Mouse (Mus musculus) hindbrain, embryonic 12.5 days (tissue): ENCODE measurements around the gene Edrf1. TPM values are rescaled to one million over a fixed set of nuclear protein-coding genes. Genes with fewer than 3 reads are reported as not detected.

Experiments used
- ATAC-seq: fragments of 200-750 bp; cut with Nextera tagmentation; 2 replicates; pipeline ENCODE4 v1.8.0; 2017; ENCODE audit warnings: moderate TSS enrichment; ENCODE audit not compliant: low FRiP score
- H3K27ac ChIP-seq: fragments of 300-500 bp; sonication (generic); 2 replicates; pipeline ENCODE4 v1.5.1; 2016; ENCODE audit warnings: mild to moderate bottlenecking
- H3K27me3 ChIP-seq: fragments of 300-500 bp; sonication (generic); 2 replicates; pipeline ENCODE4 v1.6.1; 2016; ENCODE audit warnings: mild to moderate bottlenecking
- H3K36me3 ChIP-seq: fragments of 300-500 bp; sonication (generic); 2 replicates; pipeline ENCODE4 v1.6.1; 2016; ENCODE audit warnings: mild to moderate bottlenecking
- H3K4me1 ChIP-seq: fragments of 300-500 bp; sonication (generic); 2 replicates; pipeline ENCODE4 v1.6.1; 2016
- H3K4me2 ChIP-seq: fragments of 300-500 bp; sonication (generic); replicated peaks from 2 replicates; pipeline ENCODE4 v1.6.1; 2016; ENCODE audit warnings: mild to moderate bottlenecking
- H3K4me3 ChIP-seq: fragments of 300-500 bp; sonication (generic); 2 replicates; pipeline ENCODE4 v1.5.1; 2016; ENCODE audit warnings: mild to moderate bottlenecking
- H3K9ac ChIP-seq: fragments of 300-500 bp; sonication (generic); 2 replicates; pipeline ENCODE4 v1.6.1; 2016; ENCODE audit warnings: mild to moderate bottlenecking, moderate library complexity
- H3K9me3 ChIP-seq: fragments of 300-500 bp; sonication (generic); replicated peaks from 2 replicates; pipeline ENCODE4 v1.6.1; 2016; ENCODE audit warnings: mild to moderate bottlenecking
- WGBS: fragments of 180-500 bp; shearing (Covaris S2); methylation state at CpG from one replicate; pipeline ENCODE4 v1.1.7; 2016; 5-methylcytosine and 5-hydroxymethylcytosine counted together
- polyA plus RNA-seq: library from polyadenylated mRNA; unstranded; fragments of >200 nt; fragmentation: Nextera tagmentation; extraction: Ambion mirVana; gene quantifications from 2 replicates; pipeline ENCODE4 v1.2.1, GENCODE M21; 2016

Gene Edrf1
- polyA plus RNA-seq, 1 experiment from 2014 or later: 34.6 TPM

GRCm38 (mm10) chr7:133702333-133702732 lies 65.0 kb downstream of the Edrf1 start:
- Histone ChIP-seq H3K4me1 (no peaks in the 10 kb centered on the region), H3K27me3 (no peaks in the 10 kb centered on the region), H3K4me2 (no peak overlapping the region), H3K27ac (no peak overlapping the region), H3K36me3 (peaks cover 6% of the 10 kb centered on the region), H3K4me3 (no peak overlapping the region), H3K9me3 (no peaks in the 10 kb centered on the region), H3K9ac (no peak overlapping the region)
- WGBS: 93% methylated on average over 10 of the region's 10 CpGs
- no peak for ATAC-seq

GRCm38 (mm10) chr7:133703906-133704305 lies 66.6 kb downstream of the Edrf1 start:
- H3K9me3 ChIP-seq: no peaks in the 10 kb centered on the region
- WGBS: 94% methylated on average over 7 of the region's 7 CpGs
- H3K4me1 ChIP-seq: peaks cover 4% of the 10 kb centered on the region
- ATAC-seq: no peak
- peaks cover 5% of the 10 kb centered on the region for H3K36me3 ChIP-seq
- no peak overlapping the region for H3K27ac ChIP-seq
- H3K4me2 ChIP-seq: no peak overlapping the region
- H3K9ac ChIP-seq: no peak overlapping the region
- H3K4me3 ChIP-seq: no peak overlapping the region
- H3K27me3 ChIP-seq: no peaks in the 10 kb centered on the region

GRCm38 (mm10) chr7:133707301-133707700 lies 70.0 kb downstream of the Edrf1 start:
- Histone ChIP-seq H3K36me3 (peaks cover 3% of the 10 kb centered on the region; the same call in 1 of the 2 replicates), H3K27ac (no peak overlapping the region), H3K4me2 (no peak overlapping the region), H3K27me3 (no peaks in the 10 kb centered on the region), H3K9me3 (no peaks in the 10 kb centered on the region), H3K9ac (no peak overlapping the region), H3K4me1 (peaks cover 12% of the 10 kb centered on the region), H3K4me3 (no peak overlapping the region)
- no peak for ATAC-seq
- WGBS: 88% methylated on average over 2 of the region's 2 CpGs

- H3K9ac ChIP-seq: no peak overlapping the region
- WGBS: 92% methylated on average over 4 of the region's 4 CpGs
- H3K4me2 ChIP-seq: no peak overlapping the region
- no peak for ATAC-seq
- no peaks in the 10 kb centered on the region for H3K27me3 ChIP-seq
- no peak overlapping the region for H3K4me3 ChIP-seq
- H3K36me3 ChIP-seq: peaks cover 82% of the 10 kb centered on the region
- H3K9me3 ChIP-seq: no peaks in the 10 kb centered on the region
- no peaks in the 10 kb centered on the region for H3K4me1 ChIP-seq
- no peak overlapping the region for H3K27ac ChIP-seq
Measured at GRCm38 (mm10) chr7:133715387-133715786, 78.0 kb downstream of the Edrf1 start.

- WGBS: 88% methylated on average over 1 of the region's 1 CpGs
Measured at GRCm38 (mm10) chr7:133718580-133718979, 81.2 kb downstream of the Edrf1 start.

GRCm38 (mm10) chr7:133720616-133721015 lies 83.3 kb downstream of the Edrf1 start:
- H3K9ac ChIP-seq: no peak overlapping the region
- H3K4me2 ChIP-seq: no peak overlapping the region
- no peaks in the 10 kb centered on the region for H3K9me3 ChIP-seq
- WGBS: 89% methylated on average over 11 of the region's 11 CpGs
- H3K4me1 ChIP-seq: no peaks in the 10 kb centered on the region
- H3K4me3 ChIP-seq: no peak overlapping the region
- no peaks in the 10 kb centered on the region for H3K27me3 ChIP-seq
- ATAC-seq: no peak
- no peak overlapping the region for H3K27ac ChIP-seq
- peaks cover 93% of the 10 kb centered on the region for H3K36me3 ChIP-seq

More at GRCm38 (mm10) chr7:133718580-133718979, 81.2 kb downstream of the Edrf1 start:
- ATAC-seq: no peak
- Histone ChIP-seq H3K27me3 (no peaks in the 10 kb centered on the region), H3K4me1 (no peaks in the 10 kb centered on the region), H3K4me3 (no peak overlapping the region), H3K9ac (no peak overlapping the region), H3K9me3 (no peaks in the 10 kb centered on the region), H3K36me3 (peaks cover 95% of the 10 kb centered on the region), H3K4me2 (no peak overlapping the region), H3K27ac (no peak overlapping the region)

Other genes starting within 250 kb of the Edrf1 start
- gene Tex36, start 35.4 kb upstream of the Edrf1 start, polyA plus RNA-seq: not detected in 2 replicates
- 0.25 TPM in 1 of 2 replicates, not detected in the other for gene Mmp21, start 42.5 kb downstream of the Edrf1 start, polyA plus RNA-seq
- gene Bccip, start 71.8 kb downstream of the Edrf1 start, polyA plus RNA-seq: 136 and 143 TPM in 2 replicates
- 37.4 and 45.1 TPM in 2 replicates for gene Uros, start 72.5 kb downstream of the Edrf1 start, polyA plus RNA-seq
- 2.4 and 3.2 TPM in 2 replicates for gene Fank1, start 139.3 kb downstream of the Edrf1 start, polyA plus RNA-seq
- 33.0 and 34.5 TPM in 2 replicates for gene Dhx32, start 145.2 kb downstream of the Edrf1 start, polyA plus RNA-seq